Mouse (Mus musculus) left cerebral cortex, adult 2 months (tissue): ENCODE measurements at regions not wholly inside any gene's neighbourhood (a gene's known extent, or its start where the extent isn't known, plus 50 kb on each side); places are given as distances from the start of the nearest gene placed in this dataset.
A peak's percentile ranks its signal among the peaks of the same experiment; 100 is the strongest.

Source experiments
- DNase-seq, 2 experiments: peaks; one replicate each; pipeline ENCODE4 v3.0.0; 2021 to 2022; ENCODE audit warnings: low spot score in 2 of 2, mixed read lengths in 1 of 2; ENCODE audit errors: extremely low spot score in 1 of 2
- H3K27ac ChIP-seq: fragments of 200-600 bp; 2 replicates; pipeline ENCODE4 v1.8.1; 2022
- H3K4me3 ChIP-seq: fragments of 200-600 bp; 2 replicates; pipeline ENCODE4 v1.8.1; 2022
- CTCF ChIP-seq: fragments of 200-600 bp; IDR thresholded peaks from 2 replicates; pipeline ENCODE4 v1.8.1; 2022; ENCODE audit warnings: antibody characterized with exemption, mild to moderate bottlenecking, moderate library complexity
- intact Hi-C: fragments of 180-260 bp; cut with DNase I; formaldehyde crosslinking; loops from one replicate; pipeline ENCODE4 v1.15.1; 2025

- DNase-seq: no peak
- intact Hi-C loops: loop anchor here (10.0 kb wide), 1 partner anchor 965 kb away; no protein-coding TSS in a partner anchor
- no peak overlapping the region for H3K27ac ChIP-seq
- no peak for TF ChIP-seq CTCF
- no peak overlapping the region for H3K4me3 ChIP-seq
These were observed 204.3 kb upstream of the Gm6657 start for GRCm38 (mm10) chr12:77989766-77990165.

DNA sequence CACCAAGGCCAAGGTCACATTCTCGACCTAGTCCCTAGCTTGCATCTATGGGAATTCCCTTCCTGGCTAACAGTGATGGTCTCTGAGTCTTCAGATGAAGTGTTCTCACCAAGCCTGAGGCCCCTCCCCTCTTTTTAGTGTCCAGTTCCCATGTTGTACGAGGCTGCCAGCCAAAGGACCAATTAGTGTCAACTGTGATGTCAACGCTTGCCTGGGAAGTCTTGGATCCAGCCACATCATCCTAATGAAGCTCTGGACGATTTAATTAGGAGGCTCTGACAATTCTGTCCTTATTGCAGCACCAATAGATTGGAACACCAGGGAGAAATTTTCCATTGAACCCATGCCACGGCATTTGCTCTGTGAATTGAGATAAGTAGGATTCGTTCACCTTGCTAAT lies 202.4 kb upstream of the Gm6657 start:
- DNase-seq: peak in 1 of 2 experiments; percentile 10
- TF ChIP-seq CTCF: no peak
- no peak overlapping the region for H3K4me3 ChIP-seq
- H3K27ac ChIP-seq: no peak overlapping the region
- intact Hi-C loops: loop anchor here (10.0 kb wide), 1 partner anchor 967 kb away; no protein-coding TSS in a partner anchor

- intact Hi-C loops: loop anchor here (10.0 kb wide), 1 partner anchor 969 kb away; no protein-coding TSS in a partner anchor
These were observed 199.9 kb upstream of the Gm6657 start for GRCm38 (mm10) chr12:77994176-77994575.

GRCm38 (mm10) chr12:77997916-77998315 lies 196.1 kb upstream of the Gm6657 start:
- Histone ChIP-seq H3K4me3 (no peak overlapping the region), H3K27ac (no peak overlapping the region; the same call in 1 of the 2 replicates)
- no peak for TF ChIP-seq CTCF
- DNase-seq: no peak
- intact Hi-C loops: loop anchor here (10.0 kb wide), 1 partner anchor 973 kb away; no protein-coding TSS in a partner anchor

More at GRCm38 (mm10) chr12:77994176-77994575, 199.9 kb upstream of the Gm6657 start:
- H3K4me3 ChIP-seq: no peak overlapping the region
- TF ChIP-seq CTCF: no peak
- DNase-seq: no peak
- H3K27ac ChIP-seq: no peak overlapping the region

GRCm38 (mm10) chr12:78000401-78000800 lies 193.6 kb upstream of the Gm6657 start:
- no peak overlapping the region for H3K4me3 ChIP-seq
- H3K27ac ChIP-seq: no peak overlapping the region
- intact Hi-C loops: loop anchor here (2.0 to 5.0 kb wide), 2 partner anchors 138 to 903 kb away; no protein-coding TSS in a partner anchor
- DNase-seq: no peak
- no peak for TF ChIP-seq CTCF

DNA sequence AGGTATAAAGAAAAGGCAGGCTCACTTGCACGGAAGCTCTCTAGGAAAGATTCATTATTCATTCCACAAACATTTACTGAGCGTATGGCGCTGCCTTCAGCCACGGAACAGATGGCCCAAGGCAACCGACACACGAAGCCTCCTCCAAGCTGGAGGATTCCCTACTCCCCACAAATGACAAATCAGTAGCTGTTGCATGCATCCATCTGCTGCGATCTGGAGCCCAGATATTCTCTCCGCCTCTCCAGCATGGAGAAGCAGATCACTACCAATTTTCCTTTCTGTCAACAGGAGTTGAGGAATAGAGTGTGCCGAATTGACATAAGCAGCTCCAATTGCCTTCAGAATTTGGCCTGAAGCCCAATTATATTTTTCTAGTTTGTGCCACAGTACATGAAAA lies 192.2 kb upstream of the Gm6657 start:
- intact Hi-C loops: loop anchor here (2.0 to 5.0 kb wide), 4 partner anchors 97 to 905 kb away; no protein-coding TSS in a partner anchor
- DNase-seq: peak; percentile 55 to 71
- Histone ChIP-seq H3K27ac (no peak overlapping the region), H3K4me3 (no peak overlapping the region)
- TF ChIP-seq CTCF: no peak

GRCm38 (mm10) chr12:78033766-78034165 lies 160.3 kb upstream of the Gm6657 start:
- no peak overlapping the region for H3K27ac ChIP-seq
- no peak overlapping the region for H3K4me3 ChIP-seq
- no peak for DNase-seq
- intact Hi-C loops: no loop called here
- TF ChIP-seq CTCF: no peak

GRCm38 (mm10) chr12:78046582-78046981 lies 147.5 kb upstream of the Gm6657 start:
- intact Hi-C loops: no loop called here
- no peak for DNase-seq
- H3K27ac ChIP-seq: no peak overlapping the region
- H3K4me3 ChIP-seq: no peak overlapping the region
- TF ChIP-seq CTCF: no peak; the same call in 1 of the 2 replicates

- peak; percentile 56 to 72 for DNase-seq
- Histone ChIP-seq H3K4me3 (peak overlapping the region; percentile 27; the same call in 1 of the 2 replicates), H3K27ac (no peak overlapping the region)
- TF ChIP-seq CTCF: peak; percentile 72
- intact Hi-C loops: loop anchor here (2.0 to 5.0 kb wide), 2 partner anchors 33 to 151 kb away; no protein-coding TSS in a partner anchor
These were observed 138.1 kb upstream of the Gm6657 start for GRCm38 (mm10) chr12:78055956-78056355.

GRCm38 (mm10) chr12:78057166-78057565 lies 136.9 kb upstream of the Gm6657 start:
- intact Hi-C loops: loop anchor here (2.0 to 5.0 kb wide), 2 partner anchors 32 to 150 kb away; no protein-coding TSS in a partner anchor
- DNase-seq: no peak
- TF ChIP-seq CTCF: no peak
- Histone ChIP-seq H3K4me3 (no peak overlapping the region), H3K27ac (no peak overlapping the region)

DNA sequence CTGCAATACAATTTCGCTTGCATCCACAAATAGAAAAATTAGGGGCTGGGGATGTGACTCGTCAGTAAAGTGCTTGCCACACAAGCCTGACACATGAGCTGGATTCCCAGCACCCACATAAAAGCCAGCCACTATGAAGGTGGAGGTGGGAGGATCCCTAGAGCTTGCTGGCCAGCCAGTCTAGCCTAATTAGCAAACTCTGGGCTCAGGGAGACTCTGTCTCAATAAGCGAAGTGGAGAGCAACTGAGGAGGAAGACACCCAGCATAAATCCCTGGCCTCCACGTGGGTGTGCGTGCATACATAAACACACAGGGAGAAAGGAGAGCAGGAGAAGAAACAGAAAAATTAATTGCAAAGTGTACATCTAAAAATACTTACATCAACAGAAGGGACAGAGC lies 134.1 kb upstream of the Gm6657 start:
- no peak for TF ChIP-seq CTCF
- intact Hi-C loops: loop anchor here (5.0 kb wide), 1 partner anchor 147 kb away; no protein-coding TSS in a partner anchor
- no peak for DNase-seq
- no peak overlapping the region for H3K27ac ChIP-seq
- H3K4me3 ChIP-seq: no peak overlapping the region

DNA sequence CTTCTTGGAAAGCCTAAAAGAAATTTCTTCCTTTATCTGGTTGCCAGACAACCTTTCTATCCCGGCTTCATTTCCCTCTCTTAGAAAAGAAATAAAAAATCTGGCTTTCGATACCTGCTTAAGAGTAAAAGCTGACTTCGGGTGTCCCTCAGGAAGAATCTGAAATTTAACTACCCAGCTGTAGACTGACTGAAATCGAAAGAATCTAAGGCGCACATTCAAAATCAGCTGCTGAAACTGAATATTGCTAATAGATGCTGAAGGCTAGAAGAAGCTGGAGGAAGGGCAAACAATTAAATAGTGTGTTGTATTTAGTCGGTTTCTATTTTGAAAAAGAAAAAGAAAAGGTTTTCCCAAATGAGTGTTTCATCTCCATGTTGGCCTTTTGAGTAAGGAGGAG lies 128.0 kb upstream of the Gm6657 start:
- DNase-seq: no peak
- TF ChIP-seq CTCF: no peak
- intact Hi-C loops: no loop called here
- H3K4me3 ChIP-seq: no peak overlapping the region
- no peak overlapping the region for H3K27ac ChIP-seq

DNA sequence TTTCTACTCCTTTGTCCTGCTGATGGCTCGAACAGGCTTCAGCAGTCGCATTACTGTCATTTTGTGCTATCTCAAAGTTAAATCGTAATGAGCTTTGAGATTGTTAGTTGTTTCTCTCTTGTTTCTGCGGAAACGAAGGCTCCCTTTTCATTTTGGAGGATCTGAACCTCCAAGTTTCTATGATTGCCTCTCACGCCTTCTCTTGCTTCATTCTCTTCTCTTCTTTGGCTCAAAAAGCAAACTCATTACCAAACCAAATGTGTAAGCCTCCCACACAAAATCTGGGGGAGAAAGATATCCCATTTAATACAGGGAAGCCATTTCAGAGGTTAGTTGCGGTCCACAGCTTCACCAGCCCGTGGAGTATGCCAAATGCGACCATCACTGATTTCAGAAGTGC lies 121.1 kb upstream of the Gm6657 start:
- no peak overlapping the region for H3K4me3 ChIP-seq
- no peak for DNase-seq
- TF ChIP-seq CTCF: no peak
- no peak overlapping the region for H3K27ac ChIP-seq
- intact Hi-C loops: no loop called here
